Mouse (Mus musculus) E14TG2a.4 (cell line): Measurements from ENCODE around the gene Samd1.

Source experiments
- CTCF ChIP-seq: conservative IDR thresholded peaks from 2 replicates; pipeline ENCODE4 v1.5.1; 2014; ENCODE audit warnings: low read length
- NANOG ChIP-seq: IDR thresholded peaks from 2 replicates; pipeline ENCODE4 v1.6.1; 2014; ENCODE audit warnings: borderline replicate concordance, low read length, mixed read lengths
- POU5F1 ChIP-seq: IDR thresholded peaks from 2 replicates; pipeline ENCODE4 v1.6.1; 2014; ENCODE audit warnings: low read length, borderline replicate concordance

DNA sequence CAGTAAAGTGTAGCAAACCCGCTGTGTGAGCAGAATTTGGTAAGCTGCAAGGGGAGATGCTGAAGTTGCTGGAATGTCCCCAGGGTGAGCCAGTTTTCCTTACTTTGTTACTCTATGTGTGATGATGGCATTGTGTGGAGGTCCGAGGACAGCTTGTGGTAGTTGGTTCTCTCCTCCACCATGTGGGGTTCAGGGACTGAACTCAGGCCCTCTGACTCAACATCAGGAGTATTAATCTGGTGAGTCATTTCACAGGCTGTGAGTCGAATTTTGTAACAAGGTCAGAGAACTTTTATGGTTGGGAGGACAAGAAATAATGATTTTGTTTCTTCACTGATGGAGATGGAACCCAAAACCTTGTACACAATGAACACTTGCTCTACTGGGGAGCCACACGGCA, 35.3 kb downstream of the Samd1 start:
- TF ChIP-seq CTCF (no peak), NANOG (no peak), POU5F1 (no peak)
